ENCODE assay signal across 8 mouse cellular contexts in the genomic region with DNA sequence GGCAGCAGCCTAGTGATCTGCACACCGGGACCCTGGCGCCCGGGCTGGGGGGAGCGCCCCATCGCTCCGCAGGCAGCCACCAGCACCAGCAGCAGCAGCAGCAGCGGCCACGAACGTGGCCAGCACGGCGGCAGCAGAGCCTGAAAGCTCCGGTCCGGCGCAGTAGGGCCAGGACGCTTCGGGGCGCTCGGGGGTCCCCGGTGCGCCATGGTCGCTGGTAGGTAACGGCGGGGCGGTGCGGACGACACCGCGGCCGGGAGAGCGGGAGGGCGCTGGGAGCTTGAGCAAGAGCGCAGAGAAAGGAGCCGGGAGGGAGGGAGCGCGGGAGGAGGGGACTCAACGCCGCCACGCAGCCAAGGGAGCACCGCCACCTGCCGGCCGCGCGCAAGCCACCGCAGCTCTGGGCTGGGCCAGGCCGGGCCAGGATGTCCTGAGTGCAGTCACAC. TPM values are rescaled to one million over a fixed set of nuclear protein-coding genes. Genes with fewer than 3 reads are reported as not detected.
A peak's percentile ranks its signal among the peaks of the same experiment; 100 is the strongest.
DNase-seq lines count a peak whose midpoint lies in the region; ATAC-seq and TF ChIP-seq lines count a peak whose summit lies in the region.

Sorcs2 (minus strand) TSS at position 303 of the 446 bp plus-strand sequence.

- WGBS in forebrain, embryonic 16.5 days = 0% methylated on average over 43 of the region's 45 CpGs
- WGBS in liver, postnatal 0 days (ENCODE audit: insufficient replicate concordance) = 2% methylated on average over 42 of the region's 45 CpGs
- under 1% methylated on average over 34 of the region's 45 CpGs for WGBS in neural tube, embryonic 15.5 days

- no peak for TF ChIP-seq EP300 in liver, postnatal 0 days (IDR thresholded peaks at IDR 0.05; ENCODE audit: low read depth)

- H3K4me2 ChIP-seq in forebrain, embryonic 16.5 days (ENCODE audit: low read length) = peak within 1 kb of the TSS; percentile 91
- H3K4me2 ChIP-seq in liver, postnatal 0 days (ENCODE audit: low read depth, low read length) = peak within 1 kb of the TSS; percentile 78
- peak within 1 kb of the TSS; percentile 90 for H3K4me2 ChIP-seq in neural tube, embryonic 15.5 days

- H3K27me3 ChIP-seq in forebrain, embryonic 16.5 days (replicated peaks; ENCODE audit: control insufficient read depth, insufficient read depth, low read length) = peaks cover 4% of the 10 kb centered on the region; the same call in 1 of the 2 replicates
- peaks cover 14% of the 10 kb centered on the region for H3K27me3 ChIP-seq in liver, postnatal 0 days (ENCODE audit: insufficient read depth, low read length)
- peaks cover 18% of the 10 kb centered on the region for H3K27me3 ChIP-seq in neural tube, embryonic 15.5 days (replicated peaks)

- TF ChIP-seq CTCF in liver, postnatal 0 days (IDR thresholded peaks at IDR 0.05; ENCODE audit: low read depth) = peak; percentile 90

- peaks cover 24% of the 10 kb centered on the region for H3K4me1 ChIP-seq in forebrain, embryonic 16.5 days (replicated peaks; ENCODE audit: control insufficient read depth, insufficient read depth, low read length)
- peaks cover 7% of the 10 kb centered on the region for H3K4me1 ChIP-seq in liver, postnatal 0 days (ENCODE audit: insufficient read depth)
- H3K4me1 ChIP-seq in neural tube, embryonic 15.5 days = peaks cover 53% of the 10 kb centered on the region

- ATAC-seq in forebrain, embryonic 16.5 days = peak; percentile 92
- peak; percentile 83 for ATAC-seq in liver, postnatal 0 days
- peak; percentile 91 for ATAC-seq in neural tube, embryonic 15.5 days (ENCODE audit: low FRiP score)

- no peaks in the 10 kb centered on the region for H3K36me3 ChIP-seq in forebrain, embryonic 16.5 days (ENCODE audit: control insufficient read depth, insufficient read depth)
- H3K36me3 ChIP-seq in liver, postnatal 0 days (replicated peaks; ENCODE audit: insufficient read depth, low read length) = no peaks in the 10 kb centered on the region
- no peaks in the 10 kb centered on the region for H3K36me3 ChIP-seq in neural tube, embryonic 15.5 days

- DNase-seq in CD8-positive naive resting alpha-beta T cell, adult 2 months (ENCODE audit: low read depth in 2 of 2, low spot score in 2 of 2) = peak; percentile 60 to 67
- peak; percentile 60 for DNase-seq in cerebellum, adult 11 months
- peak; percentile 89 to 91 for DNase-seq in heart, postnatal 14 days
- DNase-seq in layer of hippocampus, adult 11-12 months (ENCODE audit: low spot score) = peak; percentile 84
- DNase-seq in liver, postnatal 0 days = peak; percentile 84
- DNase-seq in testis, postnatal 10 days (ENCODE audit: low spot score) = peak; percentile 92

- intact Hi-C loops in heart, postnatal 14 days (cut with DNase I) = loop anchor here (1.0 to 5.0 kb wide), 5 partner anchors 75 to 415 kb away; no protein-coding TSS in a partner anchor

- H3K9me3 ChIP-seq in forebrain, embryonic 16.5 days (ENCODE audit: control insufficient read depth, low read length) = no peaks in the 10 kb centered on the region
- H3K9me3 ChIP-seq in liver, postnatal 0 days (ENCODE audit: low read length) = no peaks in the 10 kb centered on the region
- no peaks in the 10 kb centered on the region for H3K9me3 ChIP-seq in neural tube, embryonic 15.5 days (replicated peaks)

- H3K4me3 ChIP-seq in forebrain, embryonic 16.5 days (replicated peaks; ENCODE audit: low read length) = peak within 1 kb of the TSS; percentile 76
- peak within 1 kb of the TSS; percentile 53 for H3K4me3 ChIP-seq in liver, postnatal 0 days (ENCODE audit: low read depth, low read length)
- H3K4me3 ChIP-seq in neural tube, embryonic 15.5 days (replicated peaks) = peak within 1 kb of the TSS; percentile 62

- H3K9ac ChIP-seq in forebrain, embryonic 16.5 days (replicated peaks; ENCODE audit: low read depth, low read length) = peak within 1 kb of the TSS; percentile 90
- peak within 1 kb of the TSS; percentile 55; the same call in 1 of the 2 replicates for H3K9ac ChIP-seq in liver, postnatal 0 days (replicated peaks)
- peak within 1 kb of the TSS; percentile 82 for H3K9ac ChIP-seq in neural tube, embryonic 15.5 days (replicated peaks)

- H3K27ac ChIP-seq in forebrain, embryonic 16.5 days (ENCODE audit: low read length) = no peak within 1 kb of the TSS
- H3K27ac ChIP-seq in liver, postnatal 0 days (ENCODE audit: low read depth) = no peak within 1 kb of the TSS
- H3K27ac ChIP-seq in neural tube, embryonic 15.5 days (replicated peaks) = peak within 1 kb of the TSS; percentile 35; the same call in 1 of the 2 replicates

RNA-seq across cellular contexts. Expression of gene Sorcs2, which starts in this region (rescaled TPM):
- 5.5 and 7.0 TPM in 2 replicates for polyA plus RNA-seq in forebrain, embryonic 16.5 days (2015; fragmentation: Nextera tagmentation; extraction: Ambion mirVana)
- total RNA-seq in heart, postnatal 14 days (2021) = 1 to 10 TPM; 9.6 to 9.9 TPM
- 0.30 and 0.33 TPM in 2 replicates for polyA plus RNA-seq in liver, postnatal 0 days (2015; fragmentation: Nextera tagmentation; extraction: Ambion mirVana)
- polyA plus RNA-seq in neural tube, embryonic 15.5 days (2015; fragmentation: Nextera tagmentation; extraction: Ambion mirVana) = 14.2 and 14.8 TPM in 2 replicates

Comparison
In these comparisons a context has a peak if more than half of its experiments do, and no peak if none do; other contexts are left out.
1. Peak in DNase-seq, ATAC-seq, H3K4me3 ChIP-seq, H3K9ac ChIP-seq and H3K4me2 ChIP-seq in liver, postnatal 0 days; RNA of the gene not detected or under 1 TPM.